Mouse (Mus musculus) liver, embryonic 16.5 days (tissue): ENCODE data around the gene Lsamp. TPM values are rescaled to one million over a fixed set of nuclear protein-coding genes. Genes with fewer than 3 reads are reported as not detected.

Experiments
- ATAC-seq: fragments of 200-750 bp; cut with Nextera tagmentation; 2 replicates; pipeline ENCODE4 v1.8.0; 2017; ENCODE audit warnings: low read depth, mild to moderate bottlenecking, moderate number of reproducible peaks, moderate library complexity
- H3K27ac ChIP-seq: fragments of 300-500 bp; sonication (generic); 2 replicates; pipeline ENCODE4 v1.5.1; 2014; ENCODE audit warnings: mild to moderate bottlenecking, low read length
- H3K27me3 ChIP-seq: fragments of 300-500 bp; sonication (generic); 2 replicates; pipeline ENCODE4 v1.6.1; 2014; ENCODE audit warnings: low read depth, low read length, mixed read lengths; ENCODE audit not compliant: control insufficient read depth, insufficient read depth
- H3K36me3 ChIP-seq: fragments of 300-500 bp; sonication (generic); 2 replicates; pipeline ENCODE4 v1.6.1; 2014; ENCODE audit warnings: mild to moderate bottlenecking; ENCODE audit not compliant: control insufficient read depth, insufficient read depth
- H3K4me1 ChIP-seq: fragments of 300-500 bp; sonication (generic); 2 replicates; pipeline ENCODE4 v1.6.1; 2014; ENCODE audit warnings: low read depth, low read length, mixed read lengths; ENCODE audit not compliant: control insufficient read depth
- H3K4me2 ChIP-seq: fragments of 300-500 bp; sonication (generic); 2 replicates; pipeline ENCODE4 v1.6.1; 2014; ENCODE audit warnings: low read depth, low read length, mixed read lengths
- H3K4me3 ChIP-seq: fragments of 300-500 bp; sonication (generic); 2 replicates; pipeline ENCODE4 v1.5.1; 2014; ENCODE audit warnings: low read depth, mild to moderate bottlenecking, low read length
- H3K9ac ChIP-seq: fragments of 300-500 bp; sonication (generic); 2 replicates; pipeline ENCODE4 v1.6.1; 2014; ENCODE audit warnings: low read depth, low read length
- H3K9me3 ChIP-seq: fragments of 300-500 bp; sonication (generic); replicated peaks from 2 replicates; pipeline ENCODE4 v1.6.1; 2016; ENCODE audit warnings: low read length; ENCODE audit not compliant: control insufficient read depth
- WGBS: fragments of 180-500 bp; shearing (Covaris S2); extraction: QIAGEN DNeasy Blood & Tissue Kit; methylation state at CpG from one replicate; pipeline ENCODE4 v1.1.7; 2014; ENCODE audit not compliant: insufficient replicate concordance; 5-methylcytosine and 5-hydroxymethylcytosine counted together
- polyA plus RNA-seq: library from polyadenylated mRNA; unstranded; fragments of >200 nt; fragmentation: Nextera tagmentation; extraction: Ambion mirVana; gene quantifications from 2 replicates; pipeline ENCODE4 v1.2.1, GENCODE M21; 2015

The Lsamp gene
- polyA plus RNA-seq, 1 experiment from 2014 or later, result 0.15 TPM

GRCm38 (mm10) chr16:40307666-40308065 is 323.5 kb downstream of the Lsamp start:
- Histone ChIP-seq H3K27me3 (no peaks in the 10 kb centered on the region), H3K9ac (no peak overlapping the region), H3K9me3 (no peaks in the 10 kb centered on the region), H3K27ac (no peak overlapping the region), H3K36me3 (no peaks in the 10 kb centered on the region), H3K4me2 (no peak overlapping the region), H3K4me3 (no peak overlapping the region), H3K4me1 (no peaks in the 10 kb centered on the region)
- WGBS, result 53% methylated on average over 2 of the region's 2 CpGs
- no peak for ATAC-seq

- H3K4me1 ChIP-seq, result no peaks in the 10 kb centered on the region
- ATAC-seq, result no peak
- H3K27me3 ChIP-seq, result no peaks in the 10 kb centered on the region
- H3K9me3 ChIP-seq, result no peaks in the 10 kb centered on the region
- H3K4me3 ChIP-seq, result no peak overlapping the region
- 64% methylated on average over 2 of the region's 2 CpGs for WGBS
- no peak overlapping the region for H3K27ac ChIP-seq
- no peaks in the 10 kb centered on the region for H3K36me3 ChIP-seq
- no peak overlapping the region for H3K4me2 ChIP-seq
- H3K9ac ChIP-seq, result no peak overlapping the region
Observed at GRCm38 (mm10) chr16:40316199-40316598, 332.0 kb downstream of the Lsamp start.

GRCm38 (mm10) chr16:40324811-40325210 is 340.6 kb downstream of the Lsamp start:
- Histone ChIP-seq H3K4me3 (no peak overlapping the region), H3K27me3 (no peaks in the 10 kb centered on the region), H3K4me1 (no peaks in the 10 kb centered on the region), H3K4me2 (no peak overlapping the region), H3K9ac (no peak overlapping the region), H3K27ac (no peak overlapping the region), H3K9me3 (no peaks in the 10 kb centered on the region), H3K36me3 (no peaks in the 10 kb centered on the region)
- 69% methylated on average over 3 of the region's 3 CpGs for WGBS
- ATAC-seq, result no peak

- Histone ChIP-seq H3K27ac (no peak overlapping the region), H3K4me2 (no peak overlapping the region), H3K36me3 (no peaks in the 10 kb centered on the region), H3K27me3 (no peaks in the 10 kb centered on the region), H3K9ac (no peak overlapping the region), H3K9me3 (no peaks in the 10 kb centered on the region), H3K4me3 (no peak overlapping the region), H3K4me1 (no peaks in the 10 kb centered on the region)
- 61% methylated on average over 7 of the region's 7 CpGs for WGBS
- no peak for ATAC-seq
Observed at GRCm38 (mm10) chr16:40328249-40328820, 344.2 kb downstream of the Lsamp start.

- Histone ChIP-seq H3K4me1 (no peaks in the 10 kb centered on the region), H3K27me3 (no peaks in the 10 kb centered on the region), H3K27ac (no peak overlapping the region), H3K4me3 (no peak overlapping the region), H3K4me2 (no peak overlapping the region), H3K36me3 (no peaks in the 10 kb centered on the region), H3K9me3 (no peaks in the 10 kb centered on the region), H3K9ac (no peak overlapping the region)
- 62% methylated on average over 5 of the region's 5 CpGs for WGBS
- ATAC-seq, result no peak
Observed at GRCm38 (mm10) chr16:40369677-40370076, 385.5 kb downstream of the Lsamp start.

GRCm38 (mm10) chr16:40371291-40371690 is 387.1 kb downstream of the Lsamp start:
- whole genome bisulfite sequencing, result 72% methylated on average over 1 of the region's 1 CpGs
- ATAC-seq, result no peak
- H3K27me3 ChIP-seq, result no peaks in the 10 kb centered on the region
- no peak overlapping the region for H3K9ac ChIP-seq
- no peak overlapping the region for H3K27ac ChIP-seq
- H3K9me3 ChIP-seq, result no peaks in the 10 kb centered on the region
- no peaks in the 10 kb centered on the region for H3K36me3 ChIP-seq
- no peak overlapping the region for H3K4me3 ChIP-seq
- no peak overlapping the region for H3K4me2 ChIP-seq
- no peaks in the 10 kb centered on the region for H3K4me1 ChIP-seq

- Histone ChIP-seq H3K9ac (no peak overlapping the region), H3K4me2 (no peak overlapping the region), H3K4me1 (no peaks in the 10 kb centered on the region), H3K27ac (no peak overlapping the region), H3K9me3 (0 out of 2 replicates have a peak, but pooled peaks cover 2% of the 10 kb centered on the region), H3K4me3 (no peak overlapping the region), H3K36me3 (no peaks in the 10 kb centered on the region), H3K27me3 (no peaks in the 10 kb centered on the region)
- no peak for ATAC-seq
- WGBS, result 61% methylated on average over 4 of the region's 4 CpGs
Observed at GRCm38 (mm10) chr16:40375314-40375713, 391.2 kb downstream of the Lsamp start.

- Histone ChIP-seq H3K27me3 (no peaks in the 10 kb centered on the region), H3K36me3 (no peaks in the 10 kb centered on the region), H3K4me2 (no peak overlapping the region), H3K9me3 (0 out of 2 replicates have a peak, but pooled peaks cover 2% of the 10 kb centered on the region), H3K4me3 (no peak overlapping the region), H3K4me1 (no peaks in the 10 kb centered on the region), H3K27ac (no peak overlapping the region), H3K9ac (no peak overlapping the region)
- WGBS, result 58% methylated on average over 6 of the region's 6 CpGs
- no peak for ATAC-seq
Observed at GRCm38 (mm10) chr16:40377129-40377799, 393.1 kb downstream of the Lsamp start.

GRCm38 (mm10) chr16:40392106-40392505 is 407.9 kb downstream of the Lsamp start:
- no peaks in the 10 kb centered on the region for H3K27me3 ChIP-seq
- no peak for ATAC-seq
- H3K27ac ChIP-seq, result no peak overlapping the region
- H3K9ac ChIP-seq, result no peak overlapping the region
- no peak overlapping the region for H3K4me3 ChIP-seq
- H3K4me1 ChIP-seq, result no peaks in the 10 kb centered on the region
- H3K9me3 ChIP-seq, result no peaks in the 10 kb centered on the region
- 62% methylated on average over 4 of the region's 4 CpGs for WGBS
- H3K36me3 ChIP-seq, result no peaks in the 10 kb centered on the region
- H3K4me2 ChIP-seq, result no peak overlapping the region
